8 mouse cellular contexts compared by ENCODE assay signal in genomic region chr11:60115638-60116276, GRCm38 (mm10). TPM values are rescaled to one million over a fixed set of nuclear protein-coding genes. Genes with fewer than 3 reads are reported as not detected.
DNase-seq lines count a peak whose midpoint lies in the region; ATAC-seq and TF ChIP-seq lines count a peak whose summit lies in the region.

No protein-coding gene starts in this region.

- WGBS in liver, embryonic 12.5 days (ENCODE audit: insufficient replicate concordance) = 16% methylated on average over 6 of the region's 6 CpGs
- WGBS in stomach, postnatal 0 days = 17% methylated on average over 6 of the region's 6 CpGs

- peak; percentile 57 for TF ChIP-seq CTCF in stomach, postnatal 0 days (IDR thresholded peaks at IDR 0.05; ENCODE audit: low read depth)

- no peaks in the 10 kb centered on the region for H3K9me3 ChIP-seq in liver, embryonic 12.5 days (replicated peaks)
- no peaks in the 10 kb centered on the region for H3K9me3 ChIP-seq in stomach, postnatal 0 days (ENCODE audit: control insufficient read depth, low read length)

- peak overlapping the region; percentile 68 for H3K4me3 ChIP-seq in liver, embryonic 12.5 days
- peak overlapping the region; percentile 44 for H3K4me3 ChIP-seq in stomach, postnatal 0 days (ENCODE audit: low read depth, low read length)

- H3K27ac ChIP-seq in liver, embryonic 12.5 days = peak overlapping the region; percentile 93
- peak overlapping the region; percentile 89 for H3K27ac ChIP-seq in stomach, postnatal 0 days (replicated peaks)

- no peak for TF ChIP-seq EP300 in stomach, postnatal 0 days (optimal IDR thresholded peaks at IDR 0.05)

- peaks cover 89% of the 10 kb centered on the region for H3K4me1 ChIP-seq in liver, embryonic 12.5 days
- H3K4me1 ChIP-seq in stomach, postnatal 0 days (replicated peaks; ENCODE audit: control insufficient read depth, insufficient read depth) = peaks cover 27% of the 10 kb centered on the region

- H3K27me3 ChIP-seq in liver, embryonic 12.5 days (replicated peaks) = no peaks in the 10 kb centered on the region
- H3K27me3 ChIP-seq in stomach, postnatal 0 days (ENCODE audit: control insufficient read depth, insufficient read depth, low read length) = no peaks in the 10 kb centered on the region

- H3K4me2 ChIP-seq in liver, embryonic 12.5 days = peak overlapping the region; percentile 93
- peak overlapping the region; percentile 62 for H3K4me2 ChIP-seq in stomach, postnatal 0 days (replicated peaks; ENCODE audit: low read depth)

- DNase-seq in CD4-positive, CD25-positive, alpha-beta regulatory T cell, adult 2 months (ENCODE audit: low read depth, low spot score) = peak; percentile 45
- peak; percentile 33 for DNase-seq in thymus, postnatal 25 days
- no peak for DNase-seq in thymus, postnatal 10 days (ENCODE audit: low spot score in 2 of 2)
- no peak for DNase-seq in stomach, postnatal 0 days (ENCODE audit: low spot score)
- no peak for DNase-seq in ovary, adult 18-20 months (ENCODE audit: low spot score)
- DNase-seq in frontal cortex, adult 2 months (ENCODE audit: extremely low spot score in 1 of 2, low spot score in 1 of 2) = no peak

- no peaks in the 10 kb centered on the region for H3K36me3 ChIP-seq in liver, embryonic 12.5 days
- H3K36me3 ChIP-seq in stomach, postnatal 0 days (ENCODE audit: control insufficient read depth, insufficient read depth, low read length) = no peaks in the 10 kb centered on the region

- peak overlapping the region; percentile 86 for H3K9ac ChIP-seq in liver, embryonic 12.5 days
- H3K9ac ChIP-seq in stomach, postnatal 0 days (ENCODE audit: low read length) = peak overlapping the region; percentile 65

- ATAC-seq in CD4-positive, CD25-positive, alpha-beta regulatory T cell, adult 4 months = no peak
- ATAC-seq in liver, embryonic 12.5 days = 0 out of 2 replicates have a peak, but pooled peaks have one; percentile 1
- no peak for ATAC-seq in stomach, postnatal 0 days (ENCODE audit: low FRiP score, low TSS enrichment)

RNA-seq across cellular contexts. Expression of gene Rai1, which starts 10.9 kb away (rescaled TPM):
- 1 to 10 TPM; 8.4 to 8.9 TPM for polyA plus RNA-seq in CD4-positive, CD25-positive, alpha-beta regulatory T cell, adult 4 months (2017; shearing (Covaris generic))
- polyA plus RNA-seq in liver, embryonic 12.5 days (2016; fragmentation: Nextera tagmentation; extraction: Ambion mirVana) = 11.3 and 11.6 TPM in 2 replicates
- 10.6 and 10.7 TPM in 2 replicates for polyA plus RNA-seq in stomach, postnatal 0 days (2015; fragmentation: Nextera tagmentation; extraction: Ambion mirVana)
- polyA plus RNA-seq in frontal cortex, adult 2 months (2012; rRNA removed) = 47.8 and 53.3 TPM in 2 replicates

Comparison
In these comparisons a context has a peak if more than half of its experiments do, and no peak if none do; other contexts are left out.
1. DNase-seq: peak in CD4-positive, CD25-positive, alpha-beta regulatory T cell, adult 2 months (single experiment) and thymus, postnatal 25 days (single experiment); none in thymus, postnatal 10 days (0 of 2), stomach, postnatal 0 days (single experiment), ovary, adult 18-20 months (single experiment) and frontal cortex, adult 2 months (0 of 2).